Mouse (Mus musculus) thymus, adult 2 months (tissue): ENCODE measurements at regions not wholly inside any gene's neighbourhood (a gene's known extent, or its start where the extent isn't known, plus 50 kb on each side); places are given as distances from the start of the nearest gene placed in this dataset.
"Not testable (repeated sequence)": the region's sequence is repeated elsewhere in the genome, so short reads cannot be mapped to it uniquely, and the experiment has no call there.

Experiments used
- DNase-seq: peaks from one replicate; pipeline ENCODE4 v3.0.0; 2021
- H3K27ac ChIP-seq: fragments of 200-500 bp; 2 replicates; pipeline ENCODE4 v1.5.1; 2012; ENCODE audit warnings: low read length, control low read depth; ENCODE audit not compliant: control insufficient read depth, insufficient read depth
- H3K27me3 ChIP-seq: fragments of 200-500 bp; 2 replicates; pipeline ENCODE4 v1.6.1; 2012; ENCODE audit warnings: mild to moderate bottlenecking, low read length, moderate library complexity, mixed read lengths; ENCODE audit not compliant: control insufficient read depth, insufficient read depth
- H3K36me3 ChIP-seq: fragments of 200-500 bp; 2 replicates; pipeline ENCODE4 v1.6.1; 2012; ENCODE audit warnings: mild to moderate bottlenecking, low read length, moderate library complexity; ENCODE audit not compliant: control insufficient read depth, insufficient read depth
- H3K4me1 ChIP-seq: fragments of 200-500 bp; replicated peaks from 2 replicates; pipeline ENCODE4 v1.6.1; 2012; ENCODE audit warnings: low read length; ENCODE audit not compliant: control insufficient read depth, insufficient read depth
- H3K4me3 ChIP-seq: fragments of 200-500 bp; 2 replicates; pipeline ENCODE4 v1.5.1; 2012; ENCODE audit warnings: mild to moderate bottlenecking, low read length, control low read depth, moderate library complexity; ENCODE audit not compliant: control insufficient read depth, insufficient read depth
- CTCF ChIP-seq: fragments of 200-500 bp; IDR thresholded peaks from 2 replicates; pipeline ENCODE4 v1.5.1; 2012; ENCODE audit warnings: mild to moderate bottlenecking, control low read depth, low read length, moderate library complexity, borderline replicate concordance; ENCODE audit not compliant: control insufficient read depth, poor library complexity, insufficient read depth; ENCODE audit errors: extremely low read depth
- POLR2A ChIP-seq: fragments of 200-500 bp; IDR thresholded peaks from 2 replicates; pipeline ENCODE4 v1.6.1; 2012; ENCODE audit warnings: mild to moderate bottlenecking, low read length, control low read depth, moderate library complexity; ENCODE audit not compliant: control insufficient read depth, poor library complexity, insufficient read depth; ENCODE audit errors: extremely low read depth
- WGBS: fragments of 180-500 bp; shearing (Covaris S2); methylation state at CpG from one replicate; pipeline ENCODE4 v1.1.7; 2018; 5-methylcytosine and 5-hydroxymethylcytosine counted together

- H3K27me3 ChIP-seq, result no peaks in the 10 kb centered on the region
- no peak overlapping the region for H3K27ac ChIP-seq
- no peak overlapping the region for H3K4me3 ChIP-seq
- no peak for TF ChIP-seq POLR2A
- no peak for TF ChIP-seq CTCF
- no peak for DNase-seq
- H3K4me1 ChIP-seq, result no peaks in the 10 kb centered on the region
- no peaks in the 10 kb centered on the region for H3K36me3 ChIP-seq
These were observed 106.8 kb upstream of the Nyap2 start for GRCm38 (mm10) chr1:80969927-80970326.

GRCm38 (mm10) chr1:80969194-80969593, 107.6 kb upstream of the Nyap2 start:
- Histone ChIP-seq H3K27me3 (no peaks in the 10 kb centered on the region), H3K4me3 (no peak overlapping the region), H3K27ac (no peak overlapping the region), H3K4me1 (no peaks in the 10 kb centered on the region), H3K36me3 (no peaks in the 10 kb centered on the region)
- DNase-seq, result no peak
- no peak for TF ChIP-seq CTCF
- no peak for TF ChIP-seq POLR2A
- 92% methylated on average over 1 of the region's 1 CpGs for WGBS

- TF ChIP-seq CTCF (no peak), POLR2A (no peak)
- 90% methylated on average over 2 of the region's 2 CpGs for WGBS
- Histone ChIP-seq H3K27ac (no peak overlapping the region), H3K36me3 (no peaks in the 10 kb centered on the region), H3K4me3 (no peak overlapping the region), H3K4me1 (no peaks in the 10 kb centered on the region), H3K27me3 (no peaks in the 10 kb centered on the region)
- no peak for DNase-seq
These were observed 111.0 kb upstream of the Nyap2 start for GRCm38 (mm10) chr1:80965792-80966191.

- WGBS, result 96% methylated on average over 5 of the region's 5 CpGs
- no peak for TF ChIP-seq CTCF
- TF ChIP-seq POLR2A, result no peak
- Histone ChIP-seq H3K27me3 (no peaks in the 10 kb centered on the region), H3K4me3 (no peak overlapping the region), H3K27ac (no peak overlapping the region), H3K36me3 (no peaks in the 10 kb centered on the region), H3K4me1 (no peaks in the 10 kb centered on the region)
- no peak for DNase-seq
These were observed 112.4 kb upstream of the Nyap2 start for GRCm38 (mm10) chr1:80964376-80964775.

GRCm38 (mm10) chr1:80963838-80964237, 112.9 kb upstream of the Nyap2 start:
- TF ChIP-seq CTCF (no peak), POLR2A (no peak)
- Histone ChIP-seq H3K27ac (no peak overlapping the region), H3K4me3 (no peak overlapping the region), H3K36me3 (no peaks in the 10 kb centered on the region), H3K4me1 (no peaks in the 10 kb centered on the region), H3K27me3 (no peaks in the 10 kb centered on the region)
- DNase-seq, result no peak
- WGBS, result 96% methylated on average over 1 of the region's 1 CpGs

- no peak for DNase-seq
- peaks cover 5% of the 10 kb centered on the region; the same call in 1 of the 2 replicates for H3K4me1 ChIP-seq
- H3K27ac ChIP-seq, result no peak overlapping the region
- 91% methylated on average over 4 of the region's 4 CpGs for WGBS
- no peaks in the 10 kb centered on the region for H3K27me3 ChIP-seq
- no peaks in the 10 kb centered on the region for H3K36me3 ChIP-seq
- H3K4me3 ChIP-seq, result no peak overlapping the region
- TF ChIP-seq CTCF (no peak), POLR2A (no peak)
These were observed 126.3 kb upstream of the Nyap2 start for GRCm38 (mm10) chr1:80950406-80950805.

GRCm38 (mm10) chr1:80946049-80946448, 130.7 kb upstream of the Nyap2 start:
- not testable (repeated sequence) for H3K27me3 ChIP-seq, H3K27ac ChIP-seq, H3K36me3 ChIP-seq, DNase-seq, H3K4me1 ChIP-seq, H3K4me3 ChIP-seq
